Mouse (Mus musculus): Measurements from ENCODE around the gene Sf3b5. TPM values are rescaled to one million over a fixed set of nuclear protein-coding genes. Genes with fewer than 3 reads are reported as not detected.
A peak's percentile ranks its signal among the peaks of the same experiment; 100 is the strongest.

Gene Sf3b5
- 7.7 and 7.9 TPM in 2 replicates for total RNA-seq (2014; rRNA removed)
- 20.1 and 22.0 TPM in 2 replicates for polyA plus RNA-seq (2012; rRNA removed)

DNA sequence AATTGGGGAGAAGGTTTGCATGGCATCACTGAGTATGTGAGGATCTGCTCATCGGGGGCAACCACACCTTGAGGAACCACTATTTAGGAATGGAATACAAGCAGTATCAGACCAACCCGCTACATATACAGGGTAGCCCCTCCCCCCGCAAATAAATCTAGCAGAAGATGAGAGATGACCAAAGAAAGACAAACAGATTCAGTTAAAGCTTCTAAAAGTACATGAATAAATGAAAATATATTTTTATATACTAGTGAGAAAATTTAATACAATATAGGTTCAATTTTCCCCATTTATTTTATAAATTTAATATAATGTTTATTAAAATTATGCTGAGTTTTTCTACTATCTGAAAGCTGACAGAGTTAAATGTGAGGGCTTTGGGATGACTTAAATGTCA is at the start of gene Sf3b5:
Gene Sf3b5, plus strand, starts transcription at position 301 of the 400 bp plus-strand sequence.
- DNase-seq (ENCODE audit: extremely low read depth, low read depth, low spot score): no peak
- Histone ChIP-seq H3K4me1 (ENCODE audit: control insufficient read depth, insufficient read depth, low read length) (no peaks in the 10 kb centered on the region), H3K36me3 (ENCODE audit: control insufficient read depth, insufficient read depth, low read length) (no peaks in the 10 kb centered on the region), H3K27ac (replicated peaks; ENCODE audit: insufficient read depth, low read depth, low read length) (no peak within 1 kb of the TSS), H3K4me3 (ENCODE audit: insufficient read depth, low read depth, low read length) (no peak within 1 kb of the TSS), H3K27me3 (ENCODE audit: control insufficient read depth, insufficient read depth, low read length) (no peaks in the 10 kb centered on the region), H3K9ac (ENCODE audit: low read depth, low read length) (no peak within 1 kb of the TSS), H3K79me2 (ENCODE audit: control insufficient read depth, insufficient read depth, low read length) (no peaks in the 10 kb centered on the region)
- WGBS: 92% methylated on average over 3 of the region's 3 CpGs
- no peak for TF ChIP-seq POLR2A (IDR thresholded peaks at IDR 0.05; ENCODE audit: extremely low read depth, insufficient read depth, low read length)
- TF ChIP-seq CTCF (IDR thresholded peaks at IDR 0.05; ENCODE audit: low read depth, low read length): no peak

DNA sequence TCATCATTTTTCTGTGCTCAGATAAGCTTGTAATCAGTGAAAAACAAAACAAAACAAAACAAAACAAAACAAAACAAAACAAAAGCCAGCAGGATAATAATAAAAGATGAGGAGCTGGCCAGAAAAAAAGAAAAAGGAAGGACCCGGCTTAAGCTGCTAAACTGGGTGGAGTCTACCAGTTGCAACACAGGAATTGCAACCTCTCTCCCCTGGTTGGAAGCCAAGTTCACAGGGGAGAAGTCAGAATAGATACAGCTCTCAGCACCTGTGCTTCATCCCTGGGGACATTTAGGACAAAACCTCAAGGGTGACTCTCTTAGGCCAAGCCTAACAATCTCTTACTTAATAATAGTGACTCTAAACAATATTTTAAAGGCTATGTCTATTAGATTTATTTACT is 49.3 kb upstream of the Sf3b5 start:
- Histone ChIP-seq H3K36me3 (ENCODE audit: control insufficient read depth, insufficient read depth, low read length) (no peaks in the 10 kb centered on the region), H3K9ac (ENCODE audit: low read depth, low read length) (no peak overlapping the region), H3K4me1 (ENCODE audit: control insufficient read depth, insufficient read depth, low read length) (no peaks in the 10 kb centered on the region), H3K27ac (replicated peaks; ENCODE audit: insufficient read depth, low read depth, low read length) (no peak overlapping the region), H3K4me3 (ENCODE audit: insufficient read depth, low read depth, low read length) (no peak overlapping the region), H3K79me2 (ENCODE audit: control insufficient read depth, insufficient read depth, low read length) (no peaks in the 10 kb centered on the region), H3K27me3 (ENCODE audit: control insufficient read depth, insufficient read depth, low read length) (no peaks in the 10 kb centered on the region)
- TF ChIP-seq CTCF (IDR thresholded peaks at IDR 0.05; ENCODE audit: low read depth, low read length) (no peak), POLR2A (IDR thresholded peaks at IDR 0.05; ENCODE audit: extremely low read depth, insufficient read depth, low read length) (no peak)
- WGBS: 11% methylated on average over 1 of the region's 1 CpGs
- peak; percentile 44 for DNase-seq (ENCODE audit: extremely low read depth, low read depth, low spot score)

DNA sequence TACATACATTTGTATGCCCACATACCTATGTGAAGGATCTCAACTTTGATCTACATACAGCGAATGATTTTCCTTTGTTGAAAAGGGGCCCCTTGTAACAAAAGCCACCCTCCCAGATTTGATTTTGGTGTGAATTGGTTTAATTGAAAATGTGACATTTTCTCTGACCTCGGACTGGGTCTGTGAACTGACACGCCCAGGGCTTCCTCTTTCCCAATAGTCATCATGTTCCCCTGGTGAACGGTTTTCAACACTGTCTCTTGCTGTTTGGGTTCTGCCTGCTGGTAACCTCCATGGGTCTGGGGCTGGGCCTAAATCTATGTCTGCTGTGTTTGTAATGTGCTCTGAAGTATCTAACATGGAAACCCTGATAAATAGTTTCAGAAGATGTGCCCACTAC is 47.9 kb upstream of the Sf3b5 start:
- WGBS: 86% methylated on average over 4 of the region's 4 CpGs
- DNase-seq (ENCODE audit: extremely low read depth, low read depth, low spot score): no peak
- TF ChIP-seq POLR2A (IDR thresholded peaks at IDR 0.05; ENCODE audit: extremely low read depth, insufficient read depth, low read length): no peak
- TF ChIP-seq CTCF (IDR thresholded peaks at IDR 0.05; ENCODE audit: low read depth, low read length): no peak
- H3K4me1 ChIP-seq (ENCODE audit: control insufficient read depth, insufficient read depth, low read length): no peaks in the 10 kb centered on the region
- H3K27me3 ChIP-seq (ENCODE audit: control insufficient read depth, insufficient read depth, low read length): no peaks in the 10 kb centered on the region
- H3K4me3 ChIP-seq (ENCODE audit: insufficient read depth, low read depth, low read length): no peak overlapping the region
- no peaks in the 10 kb centered on the region for H3K79me2 ChIP-seq (ENCODE audit: control insufficient read depth, insufficient read depth, low read length)
- H3K36me3 ChIP-seq (ENCODE audit: control insufficient read depth, insufficient read depth, low read length): no peaks in the 10 kb centered on the region
- H3K27ac ChIP-seq (replicated peaks; ENCODE audit: insufficient read depth, low read depth, low read length): no peak overlapping the region
- no peak overlapping the region for H3K9ac ChIP-seq (ENCODE audit: low read depth, low read length)

DNA sequence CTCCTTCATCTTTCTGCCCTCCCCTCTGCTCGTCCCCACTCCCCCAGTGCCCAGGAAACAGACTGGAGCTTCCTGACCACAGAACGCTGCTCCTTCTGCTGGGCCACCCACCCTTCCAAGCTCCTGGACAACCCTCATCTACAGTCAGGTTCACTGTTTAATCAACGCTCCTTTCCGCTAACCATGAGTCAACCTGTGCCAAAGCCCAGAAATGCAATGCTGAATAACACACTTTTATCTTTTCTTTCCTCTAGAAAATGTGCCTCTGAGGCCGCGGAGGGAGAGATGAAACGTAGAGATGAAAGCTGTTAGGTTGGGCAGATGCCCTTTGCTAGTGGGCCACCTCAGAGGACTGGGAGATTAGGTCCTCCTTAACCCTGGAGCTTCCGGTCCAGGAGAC is 43.6 kb upstream of the Sf3b5 start:
- no peak overlapping the region for H3K9ac ChIP-seq (ENCODE audit: low read depth, low read length)
- TF ChIP-seq POLR2A (IDR thresholded peaks at IDR 0.05; ENCODE audit: extremely low read depth, insufficient read depth, low read length) (no peak), CTCF (IDR thresholded peaks at IDR 0.05; ENCODE audit: low read depth, low read length) (no peak)
- 92% methylated on average over 8 of the region's 8 CpGs for WGBS
- no peak for DNase-seq (ENCODE audit: extremely low read depth, low read depth, low spot score)
- no peaks in the 10 kb centered on the region for H3K27me3 ChIP-seq (ENCODE audit: control insufficient read depth, insufficient read depth, low read length)
- no peak overlapping the region for H3K27ac ChIP-seq (replicated peaks; ENCODE audit: insufficient read depth, low read depth, low read length)
- no peak overlapping the region for H3K4me3 ChIP-seq (ENCODE audit: insufficient read depth, low read depth, low read length)
- H3K36me3 ChIP-seq (ENCODE audit: control insufficient read depth, insufficient read depth, low read length): no peaks in the 10 kb centered on the region
- H3K4me1 ChIP-seq (ENCODE audit: control insufficient read depth, insufficient read depth, low read length): no peaks in the 10 kb centered on the region
- H3K79me2 ChIP-seq (ENCODE audit: control insufficient read depth, insufficient read depth, low read length): no peaks in the 10 kb centered on the region

DNA sequence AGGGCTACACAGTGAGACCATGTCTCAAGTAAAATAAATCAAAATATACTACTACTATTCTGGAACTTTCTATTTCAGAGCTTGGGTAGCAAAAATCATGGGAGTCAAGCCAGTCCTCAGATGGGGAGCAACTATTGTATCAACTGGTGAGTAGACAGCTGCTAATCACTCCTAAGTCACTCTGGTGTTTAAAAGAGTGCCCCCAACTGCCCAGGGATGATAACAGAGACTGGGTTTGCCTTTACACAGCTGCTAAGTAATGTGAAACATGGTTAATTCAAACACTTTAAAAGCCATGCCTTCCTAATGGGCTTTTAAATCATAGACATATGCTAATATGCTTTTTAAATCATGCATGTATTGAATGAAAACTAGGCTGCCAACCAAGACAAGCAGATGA is 42.9 kb upstream of the Sf3b5 start:
- Histone ChIP-seq H3K4me1 (ENCODE audit: control insufficient read depth, insufficient read depth, low read length) (no peaks in the 10 kb centered on the region), H3K36me3 (ENCODE audit: control insufficient read depth, insufficient read depth, low read length) (no peaks in the 10 kb centered on the region), H3K9ac (ENCODE audit: low read depth, low read length) (no peak overlapping the region), H3K79me2 (ENCODE audit: control insufficient read depth, insufficient read depth, low read length) (no peaks in the 10 kb centered on the region), H3K4me3 (ENCODE audit: insufficient read depth, low read depth, low read length) (no peak overlapping the region), H3K27ac (replicated peaks; ENCODE audit: insufficient read depth, low read depth, low read length) (no peak overlapping the region), H3K27me3 (ENCODE audit: control insufficient read depth, insufficient read depth, low read length) (no peaks in the 10 kb centered on the region)
- DNase-seq (ENCODE audit: extremely low read depth, low read depth, low spot score): no peak
- TF ChIP-seq CTCF (IDR thresholded peaks at IDR 0.05; ENCODE audit: low read depth, low read length) (no peak), POLR2A (IDR thresholded peaks at IDR 0.05; ENCODE audit: extremely low read depth, insufficient read depth, low read length) (no peak)

DNA sequence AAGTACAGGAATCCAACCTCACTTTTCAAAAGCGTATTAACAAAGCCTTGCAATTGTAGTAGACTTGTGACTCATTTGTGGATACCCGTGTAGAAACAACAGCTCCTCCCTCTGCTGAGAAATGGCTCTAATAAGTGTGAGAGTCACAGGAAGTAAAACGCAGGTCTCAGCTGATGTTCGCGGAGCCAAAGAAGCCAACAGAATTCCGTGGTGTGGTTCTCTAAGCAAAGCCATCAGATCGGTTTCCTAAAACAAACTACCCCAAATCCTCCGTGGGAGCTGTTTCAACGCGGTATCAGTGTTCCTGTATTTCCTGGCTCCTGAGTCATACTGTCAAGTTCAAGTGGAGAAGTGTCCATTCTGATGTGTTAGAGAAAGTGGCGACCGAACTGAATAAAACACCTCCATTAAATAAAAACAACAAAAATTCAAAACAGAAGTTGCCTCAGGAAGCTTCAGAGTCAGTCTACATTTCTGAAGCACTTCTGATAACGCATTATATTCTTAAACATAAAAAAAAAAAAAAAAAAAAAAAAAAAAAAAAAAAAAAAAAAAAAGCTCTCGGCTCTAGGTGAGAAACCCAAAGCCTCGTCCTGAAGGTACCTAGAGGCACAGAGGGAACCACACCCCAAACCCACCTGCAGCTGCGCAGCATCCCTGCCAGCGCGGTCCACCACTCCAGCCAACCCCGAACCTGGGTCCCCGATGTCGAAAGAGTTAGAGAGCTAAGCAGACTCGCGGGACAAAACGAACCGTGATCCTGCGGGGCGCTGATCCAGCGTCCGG is 41.6 kb upstream of the Sf3b5 start:
- Histone ChIP-seq H3K36me3 (ENCODE audit: control insufficient read depth, insufficient read depth, low read length) (no peaks in the 10 kb centered on the region), H3K79me2 (ENCODE audit: control insufficient read depth, insufficient read depth, low read length) (no peaks in the 10 kb centered on the region), H3K4me1 (ENCODE audit: control insufficient read depth, insufficient read depth, low read length) (no peaks in the 10 kb centered on the region), H3K27ac (replicated peaks; ENCODE audit: insufficient read depth, low read depth, low read length) (no peak overlapping the region), H3K9ac (ENCODE audit: low read depth, low read length) (peak overlapping the region; percentile 58), H3K4me3 (ENCODE audit: insufficient read depth, low read depth, low read length) (peak overlapping the region; percentile 86), H3K27me3 (ENCODE audit: control insufficient read depth, insufficient read depth, low read length) (no peaks in the 10 kb centered on the region)
- 17% methylated on average over 29 of the region's 29 CpGs for WGBS
- TF ChIP-seq POLR2A (IDR thresholded peaks at IDR 0.05; ENCODE audit: extremely low read depth, insufficient read depth, low read length): no peak
- no peak for DNase-seq (ENCODE audit: extremely low read depth, low read depth, low spot score)

Data from liver, adult 2 months (tissue).